Mouse (Mus musculus): ENCODE measurements around the gene Zfp148. TPM values are rescaled to one million over a fixed set of nuclear protein-coding genes. Genes with fewer than 3 reads are reported as not detected.
"Not testable (repeated sequence)": the region's sequence is repeated elsewhere in the genome, so short reads cannot be mapped to it uniquely, and the experiment has no call there.

Gene Zfp148
- polyA plus RNA-seq, 1 experiment from 2014 or later: 36.6 TPM

GRCm38 (mm10) chr16:33381614-33382245, 1.1 kb downstream of the Zfp148 start:
- H3K4me3 ChIP-seq: peak overlapping the region; percentile 87
- ATAC-seq (ENCODE audit: extremely low read depth, insufficient number of reproducible peaks, low FRiP score, low TSS enrichment): no peak
- H3K27me3 ChIP-seq (replicated peaks): no peaks in the 10 kb centered on the region
- H3K9me3 ChIP-seq: no peaks in the 10 kb centered on the region
- peak overlapping the region; percentile 96 for H3K4me2 ChIP-seq
- H3K4me1 ChIP-seq: peaks cover 40% of the 10 kb centered on the region
- H3K36me3 ChIP-seq: peaks cover 2% of the 10 kb centered on the region; the same call in 1 of the 2 replicates
- H3K27ac ChIP-seq (replicated peaks): peak overlapping the region; percentile 94
- peak overlapping the region; percentile 98 for H3K9ac ChIP-seq
- 3% methylated on average over 18 of the region's 18 CpGs for whole genome bisulfite sequencing

- H3K36me3 ChIP-seq: peaks cover 2% of the 10 kb centered on the region; the same call in 1 of the 2 replicates
- peak overlapping the region; percentile 94 for H3K27ac ChIP-seq (replicated peaks)
- no peaks in the 10 kb centered on the region for H3K9me3 ChIP-seq
- peaks cover 42% of the 10 kb centered on the region for H3K4me1 ChIP-seq
- no peaks in the 10 kb centered on the region for H3K27me3 ChIP-seq (replicated peaks)
- H3K4me3 ChIP-seq: peak overlapping the region; percentile 87
- peak overlapping the region; percentile 98 for H3K9ac ChIP-seq
- peak overlapping the region; percentile 96 for H3K4me2 ChIP-seq
- ATAC-seq (ENCODE audit: extremely low read depth, insufficient number of reproducible peaks, low FRiP score, low TSS enrichment): no peak
- 29% methylated on average over 4 of the region's 4 CpGs for WGBS
Measured at GRCm38 (mm10) chr16:33382341-33382740, 1.7 kb downstream of the Zfp148 start.

DNA sequence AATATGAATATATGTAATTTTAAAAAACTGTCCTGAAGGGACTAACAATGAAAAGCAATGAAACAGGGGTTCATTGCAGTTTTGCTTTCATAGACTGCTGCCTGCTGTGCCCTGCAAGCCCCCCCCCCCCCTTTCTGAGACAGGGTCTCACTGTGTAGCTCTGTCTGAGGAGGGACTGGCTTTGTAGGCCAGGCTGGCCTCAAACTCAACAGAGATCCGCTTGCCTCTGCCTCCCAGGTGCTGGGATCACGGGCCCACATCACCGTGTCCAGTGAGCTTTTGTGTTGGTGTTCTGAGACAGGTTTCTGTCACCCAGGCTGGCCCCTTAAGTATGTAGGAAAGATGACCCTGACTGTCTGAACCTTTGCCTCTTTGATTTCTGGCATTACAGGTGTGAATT, 2.9 kb downstream of the Zfp148 start:
- Histone ChIP-seq H3K36me3 (peaks cover 2% of the 10 kb centered on the region; the same call in 1 of the 2 replicates), H3K27me3 (replicated peaks) (no peaks in the 10 kb centered on the region), H3K4me2 (no peak overlapping the region), H3K9ac (no peak overlapping the region), H3K27ac (replicated peaks) (no peak overlapping the region), H3K4me3 (no peak overlapping the region), H3K4me1 (peaks cover 42% of the 10 kb centered on the region), H3K9me3 (no peaks in the 10 kb centered on the region)
- ATAC-seq (ENCODE audit: extremely low read depth, insufficient number of reproducible peaks, low FRiP score, low TSS enrichment): no peak
- 89% methylated on average over 3 of the region's 3 CpGs for WGBS

DNA sequence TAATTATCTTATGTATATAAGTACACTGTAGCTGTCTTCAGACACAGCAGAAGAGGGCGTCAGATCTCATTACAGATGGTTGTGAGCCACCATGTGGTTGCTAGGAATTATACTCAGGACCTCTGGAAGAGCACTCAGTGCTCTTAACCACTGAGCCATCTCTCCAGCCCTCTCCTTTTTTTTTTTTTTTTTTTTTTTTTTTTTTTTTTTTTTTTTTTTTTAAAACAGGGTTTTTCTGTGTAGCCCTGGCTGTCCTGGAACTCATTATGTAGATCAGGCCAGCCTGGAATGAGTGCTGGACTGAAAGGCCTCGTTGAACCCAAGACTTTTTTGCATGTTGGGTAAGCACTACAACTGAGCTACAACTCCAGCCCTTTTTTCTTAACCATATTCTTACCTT, 3.4 kb downstream of the Zfp148 start:
- H3K9ac ChIP-seq; ATAC-seq (ENCODE audit: extremely low read depth, insufficient number of reproducible peaks, low FRiP score, low TSS enrichment); H3K27me3 ChIP-seq (replicated peaks); H3K4me3 ChIP-seq; H3K9me3 ChIP-seq; H3K36me3 ChIP-seq; H3K4me2 ChIP-seq; H3K27ac ChIP-seq (replicated peaks): not testable (repeated sequence)
- WGBS: 91% methylated on average over 2 of the region's 2 CpGs
- peaks cover 42% of the 10 kb centered on the region for H3K4me1 ChIP-seq

GRCm38 (mm10) chr16:33387013-33387412, 6.4 kb downstream of the Zfp148 start:
- H3K27me3 ChIP-seq (replicated peaks): no peaks in the 10 kb centered on the region
- H3K9me3 ChIP-seq: no peaks in the 10 kb centered on the region
- H3K27ac ChIP-seq (replicated peaks): no peak overlapping the region
- no peak overlapping the region for H3K9ac ChIP-seq
- H3K4me1 ChIP-seq: peaks cover 32% of the 10 kb centered on the region
- WGBS: 41% methylated on average over 2 of the region's 2 CpGs
- no peak overlapping the region for H3K4me3 ChIP-seq
- no peak overlapping the region for H3K4me2 ChIP-seq
- no peak for ATAC-seq (ENCODE audit: extremely low read depth, insufficient number of reproducible peaks, low FRiP score, low TSS enrichment)
- peaks cover 2% of the 10 kb centered on the region; the same call in 1 of the 2 replicates for H3K36me3 ChIP-seq

DNA sequence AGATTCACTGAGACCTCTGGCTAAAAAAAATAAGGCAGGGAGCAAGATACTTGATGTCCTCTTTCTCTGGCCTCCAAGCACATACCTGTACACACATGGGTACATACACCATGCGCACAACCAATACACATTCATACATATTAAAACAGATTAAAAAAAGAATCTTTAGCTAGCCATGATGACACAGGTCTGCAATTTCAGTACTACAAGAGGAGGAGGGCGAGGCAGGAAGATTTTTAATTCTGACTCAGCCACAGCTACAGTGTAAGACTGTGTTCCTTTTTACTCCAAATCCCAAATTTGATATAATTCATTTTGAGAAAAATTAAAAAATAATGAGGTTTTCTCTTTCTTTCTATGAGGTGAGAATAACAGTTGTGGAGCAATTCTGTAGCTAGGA, 6.8 kb downstream of the Zfp148 start:
- 91% methylated on average over 2 of the region's 2 CpGs for WGBS
- ATAC-seq (ENCODE audit: extremely low read depth, insufficient number of reproducible peaks, low FRiP score, low TSS enrichment): no peak

DNA sequence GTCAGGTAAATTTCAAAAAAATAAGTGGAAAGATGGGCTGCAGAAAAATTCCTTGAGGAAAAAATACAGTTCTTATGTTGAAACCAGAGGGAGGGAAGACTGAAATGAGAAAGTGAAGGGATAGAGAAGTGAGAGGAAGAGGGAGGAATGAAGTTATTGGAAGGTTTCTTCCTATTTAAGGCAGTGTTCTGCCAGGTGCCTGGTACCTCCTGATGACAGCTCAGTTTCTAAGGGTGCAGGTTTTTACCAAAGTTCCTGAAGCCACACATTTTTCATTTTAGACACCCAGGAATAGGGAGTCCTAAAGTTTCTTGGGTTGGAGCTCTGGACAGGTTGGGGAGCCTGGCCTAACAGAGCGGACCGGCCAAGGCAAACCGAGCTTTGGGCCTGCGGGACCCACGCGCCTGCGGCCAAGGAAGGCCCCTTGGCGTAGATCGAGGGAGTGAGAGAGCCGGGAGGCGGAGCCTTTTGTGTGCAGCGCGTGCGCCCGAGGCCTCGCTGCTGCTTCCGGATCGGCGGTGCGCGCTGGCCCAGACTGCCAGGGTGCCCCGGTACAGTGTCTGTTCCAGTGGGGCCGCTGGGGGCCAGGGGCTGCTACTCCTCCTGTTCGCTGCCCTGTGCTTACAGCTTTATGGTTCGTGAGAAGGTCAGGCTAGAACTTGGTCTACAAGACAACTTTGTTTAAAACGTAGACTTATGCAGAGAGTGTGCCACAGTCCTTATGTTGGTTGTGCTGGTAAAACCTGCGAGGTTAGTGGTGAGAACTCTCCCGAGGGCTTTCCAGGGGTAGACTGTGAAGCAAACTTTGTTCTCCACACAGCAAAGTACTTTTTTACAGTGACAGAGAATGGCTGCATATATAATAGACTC, 19.5 kb downstream of the Zfp148 start:
- H3K4me2 ChIP-seq: peak overlapping the region; percentile 79
- peak overlapping the region; percentile 58 for H3K4me3 ChIP-seq
- no peaks in the 10 kb centered on the region for H3K9me3 ChIP-seq
- 1% methylated on average over 28 of the region's 28 CpGs for WGBS
- no peaks in the 10 kb centered on the region for H3K36me3 ChIP-seq
- H3K9ac ChIP-seq: peak overlapping the region; percentile 82
- peak overlapping the region; percentile 91 for H3K27ac ChIP-seq (replicated peaks)
- peaks cover 47% of the 10 kb centered on the region for H3K4me1 ChIP-seq
- H3K27me3 ChIP-seq (replicated peaks): no peaks in the 10 kb centered on the region
- peak; percentile 67; the same call in 1 of the 2 replicates for ATAC-seq (ENCODE audit: extremely low read depth, insufficient number of reproducible peaks, low FRiP score, low TSS enrichment)

More for the DNA sequence above, 6.8 kb downstream of the Zfp148 start:
- Histone ChIP-seq H3K27ac (replicated peaks) (no peak overlapping the region), H3K4me1 (peaks cover 28% of the 10 kb centered on the region), H3K36me3 (peaks cover 2% of the 10 kb centered on the region; the same call in 1 of the 2 replicates), H3K4me2 (no peak overlapping the region), H3K27me3 (replicated peaks) (no peaks in the 10 kb centered on the region), H3K9ac (no peak overlapping the region), H3K4me3 (no peak overlapping the region), H3K9me3 (no peaks in the 10 kb centered on the region)

- H3K27me3 ChIP-seq (replicated peaks): no peaks in the 10 kb centered on the region
- no peaks in the 10 kb centered on the region for H3K9me3 ChIP-seq
- H3K36me3 ChIP-seq: no peaks in the 10 kb centered on the region
- H3K27ac ChIP-seq (replicated peaks): peak overlapping the region; percentile 70
- H3K4me2 ChIP-seq: peak overlapping the region; percentile 79
- H3K9ac ChIP-seq: 0 out of 2 replicates have a peak overlapping the region, but pooled peaks have one; percentile 30
- H3K4me1 ChIP-seq: peaks cover 51% of the 10 kb centered on the region
- peak overlapping the region; percentile 58 for H3K4me3 ChIP-seq
- WGBS: 22% methylated on average over 4 of the region's 4 CpGs
- no peak for ATAC-seq (ENCODE audit: extremely low read depth, insufficient number of reproducible peaks, low FRiP score, low TSS enrichment)
Measured at GRCm38 (mm10) chr16:33400943-33401342, 20.3 kb downstream of the Zfp148 start.

DNA sequence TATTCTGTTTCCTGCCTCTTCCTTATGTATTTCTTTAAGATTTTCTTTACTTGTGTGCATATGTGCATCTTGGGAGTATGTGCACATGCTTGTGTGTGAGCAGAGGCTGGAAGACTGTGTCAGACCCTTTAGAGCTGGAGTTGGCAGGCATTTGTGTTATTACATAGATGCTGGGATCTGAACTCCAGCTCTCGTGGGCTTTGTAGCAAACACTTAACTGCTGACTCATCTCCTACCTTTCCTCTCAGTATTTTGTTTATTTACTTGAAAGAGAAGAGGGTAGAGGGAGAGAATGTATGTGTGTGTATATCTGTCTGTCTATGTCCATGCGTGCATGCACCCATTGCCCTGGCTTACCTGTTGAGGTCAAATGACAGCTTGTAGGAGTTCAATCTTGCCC, 22.6 kb downstream of the Zfp148 start:
- Histone ChIP-seq H3K36me3 (no peaks in the 10 kb centered on the region), H3K4me3 (no peak overlapping the region), H3K27me3 (replicated peaks) (no peaks in the 10 kb centered on the region), H3K27ac (replicated peaks) (no peak overlapping the region), H3K9ac (peak overlapping the region; percentile 24; the same call in 1 of the 2 replicates), H3K4me2 (no peak overlapping the region), H3K9me3 (no peaks in the 10 kb centered on the region), H3K4me1 (peaks cover 48% of the 10 kb centered on the region)
- WGBS: 72% methylated on average over 2 of the region's 2 CpGs
- ATAC-seq (ENCODE audit: extremely low read depth, insufficient number of reproducible peaks, low FRiP score, low TSS enrichment): no peak

DNA sequence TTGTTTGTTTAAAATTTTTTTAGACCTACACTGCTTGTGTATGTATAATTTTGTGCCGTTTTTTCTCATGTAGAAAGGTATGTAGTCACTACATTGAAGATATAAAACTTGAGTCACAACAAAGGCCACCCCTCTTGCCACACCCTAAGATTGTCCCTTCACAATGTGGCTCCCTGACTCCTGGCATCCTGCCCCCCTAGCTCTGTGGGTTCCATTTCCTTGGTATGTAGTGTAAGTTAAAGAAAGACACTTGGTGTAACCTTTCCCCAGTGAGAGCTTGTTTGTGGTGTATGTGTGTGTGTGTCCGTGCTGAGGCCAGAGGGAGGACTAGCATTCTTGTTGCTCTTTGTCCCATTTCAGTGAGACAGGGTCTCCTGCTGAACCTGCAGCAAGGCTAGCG, 23.4 kb downstream of the Zfp148 start:
- no peaks in the 10 kb centered on the region for H3K27me3 ChIP-seq (replicated peaks)
- H3K4me1 ChIP-seq: peaks cover 47% of the 10 kb centered on the region
- H3K4me3 ChIP-seq: no peak overlapping the region
- no peak overlapping the region for H3K4me2 ChIP-seq
- H3K9me3 ChIP-seq: no peaks in the 10 kb centered on the region
- ATAC-seq (ENCODE audit: extremely low read depth, insufficient number of reproducible peaks, low FRiP score, low TSS enrichment): no peak
- no peak overlapping the region for H3K9ac ChIP-seq
- H3K27ac ChIP-seq (replicated peaks): no peak overlapping the region
- H3K36me3 ChIP-seq: 0 out of 2 replicates have a peak, but pooled peaks cover 2% of the 10 kb centered on the region
- 82% methylated on average over 3 of the region's 3 CpGs for WGBS

DNA sequence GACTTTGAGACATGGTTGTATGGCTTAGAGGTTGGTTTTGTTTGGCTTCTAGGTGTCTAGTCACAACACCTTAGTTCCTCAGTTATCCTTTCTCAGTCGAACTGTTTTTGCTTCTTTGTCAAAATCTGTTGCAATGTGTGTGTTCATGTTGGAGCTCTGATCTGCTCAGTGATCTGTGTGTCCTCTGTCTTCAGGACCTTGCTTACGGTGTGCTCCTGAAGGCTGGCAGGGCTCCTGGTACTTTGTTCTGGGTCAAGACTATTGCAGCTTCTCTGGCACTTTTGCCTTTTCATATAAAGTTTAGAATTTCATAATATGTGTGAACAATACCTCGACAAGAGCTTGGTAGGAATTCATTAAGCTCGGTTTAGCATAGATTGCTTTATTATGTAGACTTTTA, 24.9 kb downstream of the Zfp148 start:
- peaks cover 38% of the 10 kb centered on the region for H3K4me1 ChIP-seq
- H3K27me3 ChIP-seq (replicated peaks): no peaks in the 10 kb centered on the region
- H3K9me3 ChIP-seq: no peaks in the 10 kb centered on the region
- H3K4me2 ChIP-seq: no peak overlapping the region
- H3K27ac ChIP-seq (replicated peaks): no peak overlapping the region
- no peak for ATAC-seq (ENCODE audit: extremely low read depth, insufficient number of reproducible peaks, low FRiP score, low TSS enrichment)
- WGBS: 79% methylated on average over 4 of the region's 4 CpGs
- H3K9ac ChIP-seq: no peak overlapping the region
- no peak overlapping the region for H3K4me3 ChIP-seq
- 0 out of 2 replicates have a peak, but pooled peaks cover 2% of the 10 kb centered on the region for H3K36me3 ChIP-seq

Measured in heart, embryonic 13.5 days (tissue).